Mouse (Mus musculus) myocyte (in vitro differentiated cells): ENCODE measurements around the gene Adcy6. TPM values are rescaled to one million over a fixed set of nuclear protein-coding genes. Genes with fewer than 3 reads are reported as not detected.

Source experiments
- H3K27me3 ChIP-seq: one replicate; pipeline ENCODE4 v1.6.1; 2011; ENCODE audit not compliant: control insufficient read depth, insufficient read depth, insufficient read length
- H3K36me3 ChIP-seq: one replicate; pipeline ENCODE4 v1.6.1; 2011; ENCODE audit not compliant: control insufficient read depth, insufficient read depth
- H3K4me2 ChIP-seq: one replicate; pipeline ENCODE4 v1.6.1; 2011; ENCODE audit warnings: low read depth, control low read depth
- H3K4me3 ChIP-seq: one replicate; pipeline ENCODE4 v1.5.1; 2011; ENCODE audit warnings: mild to moderate bottlenecking, control low read depth, moderate library complexity
- H3K79me2 ChIP-seq: one replicate; pipeline ENCODE4 v1.6.1; 2011; ENCODE audit not compliant: control insufficient read depth, insufficient read depth
- H3ac ChIP-seq: one replicate; pipeline ENCODE4 v1.6.1; 2011; ENCODE audit not compliant: control insufficient read depth, insufficient read length
- CEBPB ChIP-seq: IDR thresholded peaks from 2 replicates; pipeline ENCODE4 v1.6.1; 2011; ENCODE audit warnings: mild to moderate bottlenecking, moderate library complexity; ENCODE audit not compliant: poor library complexity, insufficient read depth, severe bottlenecking
- E2F4 ChIP-seq: IDR thresholded peaks from one replicate; pipeline ENCODE4 v1.6.1; 2011; ENCODE audit warnings: mild to moderate bottlenecking, control low read depth, moderate library complexity; ENCODE audit not compliant: insufficient read depth
- MAX ChIP-seq: IDR thresholded peaks from one replicate; pipeline ENCODE4 v1.6.1; 2011; ENCODE audit warnings: low read depth, mild to moderate bottlenecking, control low read depth
- MYOD1 ChIP-seq, 3 experiments: IDR thresholded peaks; one replicate each; pipeline ENCODE4 v1.6.1; 2011; ENCODE audit warnings: control low read depth in 2 of 3, low read depth in 2 of 3, mild to moderate bottlenecking in 2 of 3, moderate library complexity in 1 of 3; ENCODE audit not compliant: insufficient read length in 2 of 3, control insufficient read depth in 1 of 3
- MYOG ChIP-seq, 3 experiments: IDR thresholded peaks; one replicate each; pipeline ENCODE4 v1.6.1; 2011; ENCODE audit warnings: control low read depth in 2 of 3, low read depth in 2 of 3, mild to moderate bottlenecking in 2 of 3; ENCODE audit not compliant: insufficient read length in 2 of 3, control insufficient read depth in 1 of 3, insufficient read depth in 1 of 3
- POLR2A ChIP-seq: IDR thresholded peaks from one replicate; pipeline ENCODE4 v1.6.1; 2011; ENCODE audit warnings: low read depth, mild to moderate bottlenecking, control low read depth, moderate library complexity; ENCODE audit not compliant: insufficient read length
- POLR2AphosphoS2 ChIP-seq: IDR thresholded peaks from one replicate; pipeline ENCODE4 v1.6.1; 2011; ENCODE audit warnings: low read depth, control low read depth; ENCODE audit not compliant: insufficient read length
- REST ChIP-seq: IDR thresholded peaks from one replicate; pipeline ENCODE4 v1.6.1; 2011; ENCODE audit warnings: mild to moderate bottlenecking, control low read depth, moderate library complexity; ENCODE audit not compliant: insufficient read depth, insufficient read length
- SRF ChIP-seq: IDR thresholded peaks from one replicate; pipeline ENCODE4 v1.6.1; 2011; ENCODE audit warnings: low read depth; ENCODE audit not compliant: control insufficient read depth, insufficient read length
- TCF12 ChIP-seq: IDR thresholded peaks from one replicate; pipeline ENCODE4 v1.6.1; 2011; ENCODE audit warnings: mild to moderate bottlenecking, control low read depth; ENCODE audit not compliant: poor library complexity, insufficient read depth, severe bottlenecking
- TCF3 ChIP-seq: IDR thresholded peaks from one replicate; pipeline ENCODE4 v1.6.1; 2011; ENCODE audit warnings: low read depth, control low read depth; ENCODE audit not compliant: insufficient read length
- USF1 ChIP-seq: IDR thresholded peaks from one replicate; pipeline ENCODE4 v1.6.1; 2011; ENCODE audit warnings: low read depth, mild to moderate bottlenecking, control low read depth, moderate library complexity
- polyA plus RNA-seq: library from polyadenylated mRNA; unstranded; fragments of >200 nt; fragmentation: generic; extraction: Trizol; gene quantifications from one replicate; pipeline ENCODE4 v1.2.1, GENCODE M21; 2012; ENCODE audit warnings: missing spikeins

Gene Adcy6
- polyA plus RNA-seq, 1 experiment: 32.4 TPM

GRCm38 (mm10) chr15:98637155-98637554, 27.3 kb upstream of the Adcy6 start:
- no peaks in the 10 kb centered on the region for H3K27me3 ChIP-seq
- H3K4me2 ChIP-seq: no peak overlapping the region
- TF ChIP-seq SRF (no peak), REST (no peak), POLR2A (no peak), USF1 (no peak), TCF12 (no peak), MYOD1 (IDR thresholded peaks at IDR 0.05; ENCODE audit: control insufficient read depth in 1 of 3, insufficient read length in 2 of 3, low read depth in 2 of 3) (no peak), E2F4 (no peak), MYOG (IDR thresholded peaks at IDR 0.05; ENCODE audit: control insufficient read depth in 1 of 3, insufficient read depth in 1 of 3, insufficient read length in 2 of 3, low read depth in 2 of 3) (no peak), TCF3 (no peak), POLR2AphosphoS2 (no peak), CEBPB (no peak), MAX (no peak)
- no peaks in the 10 kb centered on the region for H3K79me2 ChIP-seq
- H3ac ChIP-seq: no peak overlapping the region
- no peak overlapping the region for H3K4me3 ChIP-seq
- H3K36me3 ChIP-seq: peaks cover 5% of the 10 kb centered on the region

- Histone ChIP-seq H3ac (no peak overlapping the region), H3K4me3 (no peak overlapping the region), H3K27me3 (no peaks in the 10 kb centered on the region), H3K79me2 (no peaks in the 10 kb centered on the region), H3K36me3 (peaks cover 4% of the 10 kb centered on the region), H3K4me2 (no peak overlapping the region)
- TF ChIP-seq MYOD1 (IDR thresholded peaks at IDR 0.05; ENCODE audit: control insufficient read depth in 1 of 3, insufficient read length in 2 of 3, low read depth in 2 of 3) (no peak), MYOG (IDR thresholded peaks at IDR 0.05; ENCODE audit: control insufficient read depth in 1 of 3, insufficient read depth in 1 of 3, insufficient read length in 2 of 3, low read depth in 2 of 3) (no peak), CEBPB (no peak), TCF12 (no peak), POLR2A (no peak), REST (no peak), TCF3 (no peak), E2F4 (no peak), MAX (no peak), POLR2AphosphoS2 (no peak), USF1 (no peak), SRF (no peak)
Observed at GRCm38 (mm10) chr15:98636517-98636916, 26.6 kb upstream of the Adcy6 start.

- H3K36me3 ChIP-seq: no peaks in the 10 kb centered on the region
- no peak for TF ChIP-seq MAX
- no peak for TF ChIP-seq REST
- TF ChIP-seq E2F4: no peak
- no peak for TF ChIP-seq MYOD1 (IDR thresholded peaks at IDR 0.05; ENCODE audit: control insufficient read depth in 1 of 3, insufficient read length in 2 of 3, low read depth in 2 of 3)
- no peak for TF ChIP-seq MYOG (IDR thresholded peaks at IDR 0.05; ENCODE audit: control insufficient read depth in 1 of 3, insufficient read depth in 1 of 3, insufficient read length in 2 of 3, low read depth in 2 of 3)
- no peak for TF ChIP-seq TCF12
- TF ChIP-seq TCF3: no peak
- no peak for TF ChIP-seq POLR2AphosphoS2
- TF ChIP-seq USF1: no peak
- no peak for TF ChIP-seq CEBPB
- TF ChIP-seq POLR2A: no peak
- TF ChIP-seq SRF: no peak
- no peaks in the 10 kb centered on the region for H3K27me3 ChIP-seq
Observed at GRCm38 (mm10) chr15:98635291-98635841, 25.5 kb upstream of the Adcy6 start.

GRCm38 (mm10) chr15:98634541-98635081, 24.7 kb upstream of the Adcy6 start:
- Histone ChIP-seq H3K79me2 (no peaks in the 10 kb centered on the region), H3K36me3 (no peaks in the 10 kb centered on the region), H3K4me2 (peak overlapping the region; percentile 98), H3ac (peak overlapping the region; percentile 3), H3K27me3 (no peaks in the 10 kb centered on the region), H3K4me3 (peak overlapping the region; percentile 46)
- peak in 2 of 3 experiments; percentile 41 to 87 for TF ChIP-seq MYOD1 (IDR thresholded peaks at IDR 0.05; ENCODE audit: control insufficient read depth in 1 of 3, insufficient read length in 2 of 3, low read depth in 2 of 3)
- TF ChIP-seq TCF3: no peak
- TF ChIP-seq REST: no peak
- no peak for TF ChIP-seq USF1
- no peak for TF ChIP-seq TCF12
- TF ChIP-seq MYOG (IDR thresholded peaks at IDR 0.05; ENCODE audit: control insufficient read depth in 1 of 3, insufficient read depth in 1 of 3, insufficient read length in 2 of 3, low read depth in 2 of 3): peak in 2 of 3 experiments; percentile 65 to 82
- TF ChIP-seq E2F4: no peak
- peak; percentile 63 for TF ChIP-seq POLR2A
- TF ChIP-seq POLR2AphosphoS2: no peak
- no peak for TF ChIP-seq MAX
- no peak for TF ChIP-seq SRF
- no peak for TF ChIP-seq CEBPB

More at GRCm38 (mm10) chr15:98635291-98635841, 25.5 kb upstream of the Adcy6 start:
- no peaks in the 10 kb centered on the region for H3K79me2 ChIP-seq
- H3K4me3 ChIP-seq: peak overlapping the region; percentile 46
- H3K4me2 ChIP-seq: peak overlapping the region; percentile 77
- peak overlapping the region; percentile 3 for H3ac ChIP-seq
